Mouse (Mus musculus): ENCODE data around the gene Lss. TPM values are rescaled to one million over a fixed set of nuclear protein-coding genes. Genes with fewer than 3 reads are reported as not detected.

Gene Lss
- polyA plus RNA-seq (2017; shearing (Covaris generic)) = 10 to 100 TPM; 10.6 to 22.3 TPM

DNA sequence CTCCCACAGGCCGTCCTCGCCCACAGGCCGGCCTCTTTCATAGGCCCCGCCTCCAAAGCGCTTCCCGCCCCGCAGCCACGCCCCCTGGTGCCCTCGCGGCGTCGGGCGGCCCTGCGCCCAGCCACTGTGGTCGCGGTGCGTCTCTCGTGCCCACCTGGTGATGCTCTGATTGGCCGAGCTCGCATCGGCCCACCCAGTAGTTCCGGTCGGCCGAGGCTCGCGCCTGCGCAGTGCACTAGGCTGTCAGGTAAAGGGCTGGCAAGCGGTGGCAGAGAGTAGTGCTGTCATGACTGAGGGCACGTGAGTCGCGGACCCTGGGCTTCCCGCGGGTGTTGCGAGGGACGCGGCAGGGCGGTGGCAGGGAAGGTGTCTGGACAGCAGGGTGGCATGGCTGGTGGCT is at the start of gene Lss:
Gene Lss (plus strand): TSS at position 214 of the 400 bp plus-strand sequence.

DNA sequence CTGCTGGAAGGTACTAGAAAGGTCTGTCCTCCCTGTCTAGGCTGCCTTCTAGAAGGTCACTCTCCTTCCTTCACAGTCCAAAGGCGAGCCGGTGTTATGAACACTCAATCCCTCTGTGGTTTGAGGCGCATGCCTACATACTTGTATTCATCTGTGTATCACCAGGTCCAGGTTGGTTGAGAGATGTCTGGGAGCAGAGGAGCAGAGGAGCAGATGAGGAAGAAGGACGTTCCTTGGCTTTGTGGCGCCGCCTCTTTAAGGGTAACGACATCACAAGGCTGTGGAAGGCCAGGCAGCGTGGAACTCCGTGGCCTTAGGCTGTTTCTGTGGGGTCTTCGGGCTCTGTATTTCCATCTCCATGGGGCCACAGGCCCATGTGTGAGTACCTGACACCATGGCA is 30.6 kb downstream of the Lss start, which contains the start of gene Spatc1l:
Gene Spatc1l (plus strand): TSS at position 301 of the 400 bp plus-strand sequence.

DNA sequence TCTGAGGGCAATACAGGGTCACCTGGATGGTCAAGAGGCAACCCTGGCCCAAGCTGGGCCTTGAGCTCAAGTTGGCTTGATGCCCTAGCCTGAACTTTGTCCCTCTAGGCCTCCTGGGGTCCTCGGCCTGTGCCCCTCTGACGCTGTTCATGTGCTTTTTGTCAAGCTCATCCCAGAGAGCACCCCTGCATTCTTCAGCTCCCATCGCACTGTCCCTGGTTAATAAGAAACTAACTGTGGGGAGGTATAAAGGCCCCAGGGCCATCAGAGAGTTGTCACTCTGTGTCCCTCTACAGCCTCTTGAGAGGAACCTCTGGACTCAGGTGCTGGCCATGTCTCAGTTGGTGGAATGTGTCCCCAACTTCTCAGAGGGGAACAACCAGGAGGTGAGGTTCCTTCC is 44.0 kb downstream of the Lss start, which contains the start of gene Ftcd:
Gene Ftcd (plus strand): TSS at position 275 of the 400 bp plus-strand sequence.

Other genes with a start within 250 kb of the Lss start
- 1 to 10 TPM; 7.4 to 9.8 TPM for gene Dip2a, start 186.3 kb upstream of the Lss start, polyA plus RNA-seq (2017; shearing (Covaris generic))
- 10 to 100 TPM in 1 of 2 experiments, 1 to 10 TPM in 1; 8.4 to 19.2 TPM for gene AC141477.1, start 91.1 kb upstream of the Lss start, polyA plus RNA-seq (2017; shearing (Covaris generic))
- gene Pcnt, start 88.8 kb upstream of the Lss start, polyA plus RNA-seq (2017; shearing (Covaris generic)) = 10 to 100 TPM; 16.0 to 21.4 TPM
- gene 2610028H24Rik, start 82.5 kb upstream of the Lss start, polyA plus RNA-seq (2017; shearing (Covaris generic)) = under 1 TPM; 0.13 to 0.62 TPM
- 10 to 100 TPM; 64.5 to 72.9 TPM for gene Mcm3ap, start 62.7 kb upstream of the Lss start, polyA plus RNA-seq (2017; shearing (Covaris generic))
- gene Ybey, start 62.5 kb upstream of the Lss start, polyA plus RNA-seq (2017; shearing (Covaris generic)) = 1 to 10 TPM; 3.4 to 9.9 TPM
- under 1 TPM; 0.31 to 0.77 TPM for gene Spatc1l, start 30.7 kb downstream of the Lss start, polyA plus RNA-seq (2017; shearing (Covaris generic))
- under 1 TPM in 1 of 2 experiments, not detected in 1; 0.15 TPM for gene Ftcd, start 44.1 kb downstream of the Lss start, polyA plus RNA-seq (2017; shearing (Covaris generic))
- under 1 TPM; 0.16 to 0.23 TPM for gene Col6a2, start 92.0 kb downstream of the Lss start, polyA plus RNA-seq (2017; shearing (Covaris generic))
- gene Col6a1, start 194.6 kb downstream of the Lss start, polyA plus RNA-seq (2017; shearing (Covaris generic)) = under 1 TPM; 0.07 to 0.43 TPM